Mouse (Mus musculus) ES-E14 (cell line): ENCODE measurements around the gene Tcf7.

Source experiments
- HCFC1 ChIP-seq: IDR thresholded peaks from 2 replicates; pipeline ENCODE4 v1.6.1; 2012; ENCODE audit warnings: low read length, inconsistent platforms, borderline replicate concordance; ENCODE audit not compliant: insufficient read depth
- ZC3H11A ChIP-seq: IDR thresholded peaks from 2 replicates; pipeline ENCODE4 v1.6.1; 2012; ENCODE audit warnings: low read depth, mild to moderate bottlenecking, inconsistent platforms, low read length, borderline replicate concordance

GRCm38 (mm10) chr11:52278991-52279390 lies 3.8 kb downstream of the Tcf7 start:
- no peak for TF ChIP-seq ZC3H11A
- no peak for TF ChIP-seq HCFC1
